Mouse (Mus musculus): Measurements from ENCODE around the gene Snd1.

The Snd1 gene

DNA sequence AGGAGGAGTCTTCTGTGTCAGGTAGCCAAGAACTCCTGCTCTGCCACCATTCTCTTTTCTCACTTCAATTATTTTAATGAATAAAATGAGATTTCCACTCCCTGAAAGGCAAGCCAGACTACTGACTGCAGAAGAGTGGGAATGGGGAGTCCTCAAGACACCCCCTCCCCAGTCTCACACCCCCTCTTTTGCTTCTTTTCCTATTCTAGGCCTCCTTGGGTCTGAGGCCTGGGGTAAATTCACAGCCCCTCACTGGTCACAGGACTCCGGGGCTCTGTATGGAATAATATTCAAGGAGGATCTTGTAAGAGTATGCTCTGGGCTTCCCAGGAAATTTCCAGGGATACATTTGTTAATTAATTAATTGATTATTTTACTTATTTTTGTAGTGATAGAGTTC lies 507.9 kb downstream of the Snd1 start:
- DNase-seq: no peak

Data from thymus, adult 18-20 months (tissue).